Mouse (Mus musculus): ENCODE measurements at regions not wholly inside any gene's neighbourhood (a gene's known extent, or its start where the extent isn't known, plus 50 kb on each side); places are given as distances from the start of the nearest gene placed in this dataset.

GRCm38 (mm10) chr9:115614007-115614406 lies 295.2 kb upstream of the Gadl1 start:
- DNase-seq = no peak

- DNase-seq = no peak
These were observed 291.3 kb upstream of the Gadl1 start for GRCm38 (mm10) chr9:115617909-115618308.

- DNase-seq = no peak
These were observed 285.3 kb upstream of the Gadl1 start for GRCm38 (mm10) chr9:115623948-115624347.

- no peak for DNase-seq
These were observed 284.3 kb upstream of the Gadl1 start for GRCm38 (mm10) chr9:115624721-115625496.

GRCm38 (mm10) chr9:115627551-115627950 lies 281.7 kb upstream of the Gadl1 start:
- DNase-seq = no peak

- no peak for DNase-seq
These were observed 272.1 kb upstream of the Gadl1 start for GRCm38 (mm10) chr9:115637114-115637513.

- DNase-seq = no peak
These were observed 268.5 kb upstream of the Gadl1 start for GRCm38 (mm10) chr9:115640781-115641180.

GRCm38 (mm10) chr9:115642032-115642431 lies 267.2 kb upstream of the Gadl1 start:
- no peak for DNase-seq

GRCm38 (mm10) chr9:115644953-115645352 lies 264.3 kb upstream of the Gadl1 start:
- no peak for DNase-seq

- no peak for DNase-seq
These were observed 263.0 kb upstream of the Gadl1 start for GRCm38 (mm10) chr9:115646226-115646625.

GRCm38 (mm10) chr9:115651708-115652107 lies 257.5 kb upstream of the Gadl1 start:
- DNase-seq = no peak

- no peak for DNase-seq
These were observed 256.1 kb upstream of the Gadl1 start for GRCm38 (mm10) chr9:115653116-115653515.

- no peak for DNase-seq
These were observed 254.3 kb upstream of the Gadl1 start for GRCm38 (mm10) chr9:115654933-115655332.

- DNase-seq = no peak
These were observed 252.7 kb upstream of the Gadl1 start for GRCm38 (mm10) chr9:115656538-115656937.

- no peak for DNase-seq
These were observed 252.1 kb upstream of the Gadl1 start for GRCm38 (mm10) chr9:115656994-115657713.

- no peak for DNase-seq
These were observed 250.8 kb upstream of the Gadl1 start for GRCm38 (mm10) chr9:115658477-115658876.

GRCm38 (mm10) chr9:115660371-115660770 lies 248.9 kb upstream of the Gadl1 start:
- DNase-seq = no peak

- no peak for DNase-seq
These were observed 247.3 kb upstream of the Gadl1 start for GRCm38 (mm10) chr9:115661834-115662425.

- no peak for DNase-seq
These were observed 243.8 kb upstream of the Gadl1 start for GRCm38 (mm10) chr9:115665337-115666004.

GRCm38 (mm10) chr9:115666530-115666929 lies 242.7 kb upstream of the Gadl1 start:
- DNase-seq = no peak

GRCm38 (mm10) chr9:115680703-115681576 lies 228.3 kb upstream of the Gadl1 start:
- no peak for DNase-seq

GRCm38 (mm10) chr9:115681841-115682240 lies 227.4 kb upstream of the Gadl1 start:
- no peak for DNase-seq

All from gastrocnemius, postnatal 25 days (tissue).